Mouse (Mus musculus): ENCODE measurements around the gene Gipr. TPM values are rescaled to one million over a fixed set of nuclear protein-coding genes. Genes with fewer than 3 reads are reported as not detected.

The Gipr gene
- polyA plus RNA-seq, 1 experiment = 0.62 TPM

DNA sequence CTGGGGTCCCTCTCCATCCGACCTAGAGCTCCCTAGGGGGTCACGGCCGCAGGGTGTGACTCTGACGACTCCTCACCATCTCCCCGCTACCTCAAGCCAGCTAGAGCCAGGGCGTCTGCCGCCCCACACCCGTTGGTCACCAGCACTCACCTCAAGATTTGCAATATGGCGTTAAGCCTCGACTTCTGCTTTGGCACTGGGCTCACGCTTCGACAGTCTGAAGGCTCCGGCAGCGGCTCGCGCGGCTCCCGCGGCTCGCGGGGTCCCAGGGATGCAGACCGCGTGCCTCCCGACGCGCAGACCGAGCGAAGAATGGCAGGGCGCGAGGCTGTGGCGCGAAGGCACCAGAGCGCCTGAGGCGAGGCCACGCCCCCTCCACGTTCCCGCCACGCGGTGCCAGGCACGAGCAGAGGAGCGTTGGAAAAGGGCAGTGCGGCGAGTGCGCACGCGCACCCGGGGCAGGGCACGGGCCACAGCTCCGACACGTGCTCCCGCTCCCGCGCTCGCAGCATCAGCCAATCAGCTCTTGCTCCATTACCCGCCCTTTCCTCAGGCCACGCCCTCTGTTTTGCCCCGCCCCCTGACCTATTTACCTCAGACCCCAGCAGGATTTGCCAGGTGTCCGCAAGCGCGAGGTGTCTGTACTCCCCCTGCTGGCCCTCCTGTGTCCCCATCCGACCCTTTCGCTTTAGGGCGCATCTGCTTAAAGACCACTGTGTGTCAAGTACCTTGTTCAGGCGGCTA lies 47.7 kb downstream of the Gipr start, which contains the start of gene Gm4969:
Gm4969 (minus strand) TSS at position 341 of the 744 bp plus-strand sequence.
- no peak for TF ChIP-seq POLR2A (IDR thresholded peaks at IDR 0.05; ENCODE audit: borderline replicate concordance, control insufficient read depth, low read depth, low read length)
- TF ChIP-seq CTCF (IDR thresholded peaks at IDR 0.05; ENCODE audit: control insufficient read depth, insufficient read depth, low read length) = no peak
- no peak within 1 kb of the TSS for H3K4me3 ChIP-seq (replicated peaks; ENCODE audit: control insufficient read depth, low read depth, low read length)
- no peaks in the 10 kb centered on the region; the same call in 1 of the 2 replicates for H3K4me1 ChIP-seq (ENCODE audit: control insufficient read depth, insufficient read depth, low read length)
- 47% methylated on average over 64 of the region's 64 CpGs for WGBS
- H3K27ac ChIP-seq (ENCODE audit: control insufficient read depth, insufficient read depth, low read depth, low read length, poor library complexity) = no peak within 1 kb of the TSS; the same call in 1 of the 2 replicates

DNA sequence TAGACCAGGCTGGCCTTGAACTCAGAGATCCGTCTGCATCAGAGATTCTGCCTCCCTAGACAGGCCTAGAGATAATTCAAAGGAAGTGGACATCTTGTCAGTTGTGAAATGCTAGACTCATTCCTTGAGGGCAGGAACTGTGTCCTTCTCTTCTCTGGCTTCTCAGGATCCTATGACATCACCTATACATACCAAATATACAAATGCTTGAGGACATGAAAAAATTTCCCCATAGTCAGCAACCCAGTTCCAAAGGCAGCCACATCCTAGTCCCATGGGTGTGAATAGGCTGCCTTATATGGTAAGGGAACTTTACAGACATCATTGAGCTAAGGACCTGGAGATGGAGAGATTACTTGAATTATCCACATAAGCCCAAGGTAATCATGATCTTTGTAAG lies 56.4 kb downstream of the Gipr start:
- TF ChIP-seq POLR2A (IDR thresholded peaks at IDR 0.05; ENCODE audit: borderline replicate concordance, control insufficient read depth, low read depth, low read length) (no peak), CTCF (IDR thresholded peaks at IDR 0.05; ENCODE audit: control insufficient read depth, insufficient read depth, low read length) (no peak)
- 74% methylated on average over 1 of the region's 1 CpGs for WGBS
- Histone ChIP-seq H3K4me1 (ENCODE audit: control insufficient read depth, insufficient read depth, low read length) (no peaks in the 10 kb centered on the region), H3K27ac (ENCODE audit: control insufficient read depth, insufficient read depth, low read depth, low read length, poor library complexity) (no peak overlapping the region), H3K4me3 (replicated peaks; ENCODE audit: control insufficient read depth, low read depth, low read length) (no peak overlapping the region)

DNA sequence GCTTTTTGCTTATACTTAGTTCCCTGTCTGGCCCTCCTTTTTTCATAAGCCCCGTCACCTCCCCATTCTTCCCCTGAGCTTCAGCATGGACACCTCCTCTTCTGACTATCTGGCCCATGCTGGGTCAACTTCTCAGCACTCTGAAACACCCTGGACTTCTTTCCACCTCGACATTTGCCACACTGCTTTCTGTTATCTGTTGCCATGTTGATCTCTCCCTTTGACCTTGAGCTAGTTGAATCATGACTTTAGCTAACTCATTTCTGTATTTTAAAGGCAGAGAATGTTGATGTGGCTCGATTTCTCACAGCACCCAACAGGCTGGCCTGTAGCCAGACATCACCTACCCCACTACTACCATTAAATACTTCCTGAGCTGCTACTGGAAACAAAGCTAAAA lies 58.5 kb downstream of the Gipr start:
- TF ChIP-seq CTCF (IDR thresholded peaks at IDR 0.05; ENCODE audit: control insufficient read depth, insufficient read depth, low read length) = no peak
- 49% methylated on average over 3 of the region's 3 CpGs for WGBS

More for the DNA sequence above, 58.5 kb downstream of the Gipr start:
- Histone ChIP-seq H3K27ac (ENCODE audit: control insufficient read depth, insufficient read depth, low read depth, low read length, poor library complexity) (no peak overlapping the region), H3K4me1 (ENCODE audit: control insufficient read depth, insufficient read depth, low read length) (no peaks in the 10 kb centered on the region), H3K4me3 (replicated peaks; ENCODE audit: control insufficient read depth, low read depth, low read length) (no peak overlapping the region)

Other genes starting within 250 kb of the Gipr start
- 0.16 and 0.35 TPM in 2 replicates for gene Nova2, start 240.2 kb downstream of the Gipr start, polyA plus RNA-seq (2011; ENCODE audit: insufficient read depth, insufficient read length, low replicate concordance, missing spikeins)
- not detected in 2 replicates for gene Nanos2, start 178.7 kb downstream of the Gipr start, polyA plus RNA-seq (2011; ENCODE audit: insufficient read depth, insufficient read length, low replicate concordance, missing spikeins)
- 0.83 and 1.1 TPM in 2 replicates for gene Mypop, start 174.9 kb downstream of the Gipr start, polyA plus RNA-seq (2011; ENCODE audit: insufficient read depth, insufficient read length, low replicate concordance, missing spikeins)
- 6.8 and 7.3 TPM in 2 replicates for gene Irf2bp1, start 162.1 kb downstream of the Gipr start, polyA plus RNA-seq (2011; ENCODE audit: insufficient read depth, insufficient read length, low replicate concordance, missing spikeins)
- gene Foxa3, start 142.6 kb downstream of the Gipr start, polyA plus RNA-seq (2011; ENCODE audit: insufficient read depth, insufficient read length, low replicate concordance, missing spikeins) = not detected in 2 replicates
- gene Sympk, start 141.8 kb downstream of the Gipr start, polyA plus RNA-seq (2011; ENCODE audit: insufficient read depth, insufficient read length, low replicate concordance, missing spikeins) = 34.3 and 108 TPM in 2 replicates
- not detected in 2 replicates for gene Rsph6a, start 111.4 kb downstream of the Gipr start, polyA plus RNA-seq (2011; ENCODE audit: insufficient read depth, insufficient read length, low replicate concordance, missing spikeins)
- gene Dmwd, start 89.9 kb downstream of the Gipr start, polyA plus RNA-seq (2011; ENCODE audit: insufficient read depth, insufficient read length, low replicate concordance, missing spikeins) = 21.4 and 27.7 TPM in 2 replicates
- 25.8 and 42.6 TPM in 2 replicates for gene Dmpk, start 82.3 kb downstream of the Gipr start, polyA plus RNA-seq (2011; ENCODE audit: insufficient read depth, insufficient read length, low replicate concordance, missing spikeins)
- gene Six5, start 71.5 kb downstream of the Gipr start, polyA plus RNA-seq (2011; ENCODE audit: insufficient read depth, insufficient read length, low replicate concordance, missing spikeins) = 4.7 and 6.5 TPM in 2 replicates
- not detected in 2 replicates for gene Gm4969, start 47.8 kb downstream of the Gipr start, polyA plus RNA-seq (2011; ENCODE audit: insufficient read depth, insufficient read length, low replicate concordance, missing spikeins)
- gene Fbxo46, start 46.3 kb downstream of the Gipr start, polyA plus RNA-seq (2011; ENCODE audit: insufficient read depth, insufficient read length, low replicate concordance, missing spikeins) = 3.9 and 4.8 TPM in 2 replicates
- gene Qpctl, start 16.8 kb downstream of the Gipr start, polyA plus RNA-seq (2011; ENCODE audit: insufficient read depth, insufficient read length, low replicate concordance, missing spikeins) = 3.6 and 6.8 TPM in 2 replicates
- 56.3 and 58.6 TPM in 2 replicates for gene Snrpd2, start 16.4 kb downstream of the Gipr start, polyA plus RNA-seq (2011; ENCODE audit: insufficient read depth, insufficient read length, low replicate concordance, missing spikeins)
- gene Eml2, start 10.3 kb upstream of the Gipr start, polyA plus RNA-seq (2011; ENCODE audit: insufficient read depth, insufficient read length, low replicate concordance, missing spikeins) = 14.2 and 33.1 TPM in 2 replicates
- gene Gpr4, start 46.4 kb upstream of the Gipr start, polyA plus RNA-seq (2011; ENCODE audit: insufficient read depth, insufficient read length, low replicate concordance, missing spikeins) = 0.34 and 0.70 TPM in 2 replicates
- 7.5 and 8.5 TPM in 2 replicates for gene Opa3, start 62.2 kb upstream of the Gipr start, polyA plus RNA-seq (2011; ENCODE audit: insufficient read depth, insufficient read length, low replicate concordance, missing spikeins)
- 83.3 and 135 TPM in 2 replicates for gene Vasp, start 105.7 kb upstream of the Gipr start, polyA plus RNA-seq (2011; ENCODE audit: insufficient read depth, insufficient read length, low replicate concordance, missing spikeins)
- 3.6 TPM in 1 of 2 replicates, not detected in the other for gene Ppm1n, start 113.9 kb upstream of the Gipr start, polyA plus RNA-seq (2011; ENCODE audit: insufficient read depth, insufficient read length, low replicate concordance, missing spikeins)
- 0.92 and 2.3 TPM in 2 replicates for gene Rtn2, start 116.5 kb upstream of the Gipr start, polyA plus RNA-seq (2011; ENCODE audit: insufficient read depth, insufficient read length, low replicate concordance, missing spikeins)
- 0.50 and 1.1 TPM in 2 replicates for gene Fosb, start 143.9 kb upstream of the Gipr start, polyA plus RNA-seq (2011; ENCODE audit: insufficient read depth, insufficient read length, low replicate concordance, missing spikeins)
- 19.2 and 31.3 TPM in 2 replicates for gene Ercc1, start 178.7 kb upstream of the Gipr start, polyA plus RNA-seq (2011; ENCODE audit: insufficient read depth, insufficient read length, low replicate concordance, missing spikeins)
- 11.7 and 13.7 TPM in 2 replicates for gene Cd3eap, start 193.4 kb upstream of the Gipr start, polyA plus RNA-seq (2011; ENCODE audit: insufficient read depth, insufficient read length, low replicate concordance, missing spikeins)
- 1.7 and 4.0 TPM in 2 replicates for gene Ppp1r13l, start 193.6 kb upstream of the Gipr start, polyA plus RNA-seq (2011; ENCODE audit: insufficient read depth, insufficient read length, low replicate concordance, missing spikeins)
- 17.9 and 31.9 TPM in 2 replicates for gene Ercc2, start 215.9 kb upstream of the Gipr start, polyA plus RNA-seq (2011; ENCODE audit: insufficient read depth, insufficient read length, low replicate concordance, missing spikeins)
- gene Klc3, start 238.0 kb upstream of the Gipr start, polyA plus RNA-seq (2011; ENCODE audit: insufficient read depth, insufficient read length, low replicate concordance, missing spikeins) = 1.6 and 1.9 TPM in 2 replicates
- 25.1 and 31.8 TPM in 2 replicates for gene Ckm, start 238.6 kb upstream of the Gipr start, polyA plus RNA-seq (2011; ENCODE audit: insufficient read depth, insufficient read length, low replicate concordance, missing spikeins)

All from bone marrow, adult 2 months (tissue).